In genomic region chr17:48274885-48275284, GRCm38 (mm10) we compare ENCODE assay signal across 9 mouse cellular contexts. TPM values are rescaled to one million over a fixed set of nuclear protein-coding genes. Genes with fewer than 3 reads are reported as not detected.
DNase-seq lines count a peak whose midpoint lies in the region; ATAC-seq and TF ChIP-seq lines count a peak whose summit lies in the region.
"Had no signal": no experiment of that assay in that cellular context is flagged by ENCODE, and none has a peak within 500 bp of the region (broad histone marks: within the 10 kb centered on the region; RNA-seq: fewer than 3 reads in every experiment).

No protein-coding gene starts in this region.

- no peaks in the 10 kb centered on the region for H3K36me3 ChIP-seq in C2C12 (ENCODE audit: control insufficient read depth, insufficient read depth)
- no peaks in the 10 kb centered on the region for H3K36me3 ChIP-seq in liver, postnatal 0 days (replicated peaks; ENCODE audit: insufficient read depth, low read length)
- H3K36me3 ChIP-seq: limb, embryonic 15.5 days had no signal

- H3K9me3 ChIP-seq in liver, postnatal 0 days (ENCODE audit: low read length) = no peaks in the 10 kb centered on the region
- H3K9me3 ChIP-seq: limb, embryonic 15.5 days had no signal

- no peaks in the 10 kb centered on the region for H3K27me3 ChIP-seq in C2C12 (ENCODE audit: control insufficient read depth, insufficient read depth, insufficient read length)
- H3K27me3 ChIP-seq in liver, postnatal 0 days (ENCODE audit: insufficient read depth, low read length) = no peaks in the 10 kb centered on the region
- H3K27me3 ChIP-seq: limb, embryonic 15.5 days had no signal

- H3ac ChIP-seq in C2C12 (ENCODE audit: control insufficient read depth, insufficient read length, low read depth) = no peak overlapping the region

- H3K27ac ChIP-seq in liver, postnatal 0 days (ENCODE audit: low read depth) = 0 out of 2 replicates have a peak overlapping the region, but pooled peaks have one; percentile 5
- H3K27ac ChIP-seq: limb, embryonic 15.5 days had no signal

- no peaks in the 10 kb centered on the region for H3K79me2 ChIP-seq in C2C12 (ENCODE audit: control insufficient read depth, insufficient read depth)

- peak; percentile 33 for TF ChIP-seq CTCF in C2C12 (IDR thresholded peaks at IDR 0.05; ENCODE audit: control insufficient read depth, insufficient read depth, insufficient read length)
- peak; percentile 96 for TF ChIP-seq CTCF in liver, postnatal 0 days (IDR thresholded peaks at IDR 0.05; ENCODE audit: low read depth)

- no peak overlapping the region for H3K4me3 ChIP-seq in C2C12 (ENCODE audit: insufficient read depth, poor library complexity, severe bottlenecking)
- H3K4me3 ChIP-seq in liver, postnatal 0 days (ENCODE audit: low read depth, low read length) = no peak overlapping the region
- H3K4me3 ChIP-seq: limb, embryonic 15.5 days had no signal

- H3K9ac ChIP-seq in liver, postnatal 0 days (replicated peaks) = no peak overlapping the region
- H3K9ac ChIP-seq: limb, embryonic 15.5 days had no signal

- TF ChIP-seq EP300 in liver, postnatal 0 days (IDR thresholded peaks at IDR 0.05; ENCODE audit: low read depth) = no peak

- DNase-seq in T-cell, adult 2 months (ENCODE audit: low spot score) = peak; percentile 70
- DNase-seq in cerebellum, postnatal 4 days (ENCODE audit: low spot score in 2 of 2) = peak; percentile 39 to 75
- peak; percentile 67 for DNase-seq in gastrocnemius, postnatal 14 days
- peak; percentile 89 for DNase-seq in layer of hippocampus, adult 11-12 months (ENCODE audit: low spot score)
- DNase-seq in liver, postnatal 0 days = peak; percentile 87
- peak; percentile 76 for DNase-seq in retina, adult 2 months (ENCODE audit: low read depth, low spot score)
- peak; percentile 69 to 77 for DNase-seq in thymus, postnatal 36 days

- no peaks in the 10 kb centered on the region for H3K79me3 ChIP-seq in C2C12 (ENCODE audit: low read depth)

- ATAC-seq in liver, postnatal 0 days = 0 out of 2 replicates have a peak, but pooled peaks have one; percentile 24

- H3K4me1 ChIP-seq in liver, postnatal 0 days (ENCODE audit: insufficient read depth) = peaks cover 32% of the 10 kb centered on the region
- H3K4me1 ChIP-seq: limb, embryonic 15.5 days had no signal

- 26% methylated on average over 6 of the region's 6 CpGs for WGBS in liver, postnatal 0 days (ENCODE audit: insufficient replicate concordance)

- intact Hi-C loops in gastrocnemius, postnatal 14 days (cut with DNase I; ENCODE audit: low total_unique reads) = loop anchor here (2.0 to 10.0 kb wide), 2 partner anchors 66 to 330 kb away; no protein-coding TSS in a partner anchor

- H3K4me2 ChIP-seq in liver, postnatal 0 days (ENCODE audit: low read depth, low read length) = no peak overlapping the region
- H3K4me2 ChIP-seq: limb, embryonic 15.5 days had no signal

TF ChIP-seq in C2C12, 6 proteins besides CTCF, POLR2A, EP300 and RAD21:
- TF ChIP-seq MYOG (IDR thresholded peaks at IDR 0.05; ENCODE audit: control insufficient read depth, extremely low read depth, insufficient read length) = no peak
- peak; percentile 76 for TF ChIP-seq CEBPB (IDR thresholded peaks at IDR 0.05; ENCODE audit: low read depth)

RNA-seq across cellular contexts. Expression of gene Treml4, which starts 10.8 kb away (rescaled TPM):
- polyA plus RNA-seq in C2C12 (2012; fragmentation: generic; extraction: Trizol) = not detected
- not detected for total RNA-seq in gastrocnemius, postnatal 14 days (2021)
- 7.9 and 9.2 TPM in 2 replicates for polyA plus RNA-seq in liver, postnatal 0 days (2015; fragmentation: Nextera tagmentation; extraction: Ambion mirVana)

RNA-seq across cellular contexts. Expression of gene Treml2, which starts 24.4 kb away (rescaled TPM):
- not detected for polyA plus RNA-seq in C2C12 (2012; fragmentation: generic; extraction: Trizol)
- under 1 TPM; 0.10 to 0.11 TPM for total RNA-seq in gastrocnemius, postnatal 14 days (2021)
- 2.0 and 2.7 TPM in 2 replicates for polyA plus RNA-seq in liver, postnatal 0 days (2015; fragmentation: Nextera tagmentation; extraction: Ambion mirVana)

RNA-seq across cellular contexts. Expression of gene Trem3, which starts 27.3 kb away (rescaled TPM):
- polyA plus RNA-seq in C2C12 (2012; fragmentation: generic; extraction: Trizol) = not detected
- total RNA-seq in gastrocnemius, postnatal 14 days (2021) = not detected
- polyA plus RNA-seq in liver, postnatal 0 days (2015; fragmentation: Nextera tagmentation; extraction: Ambion mirVana) = 12.2 and 14.3 TPM in 2 replicates

RNA-seq across cellular contexts. Expression of gene B430306N03Rik, which starts 41.1 kb away (rescaled TPM):
- not detected for polyA plus RNA-seq in C2C12 (2012; fragmentation: generic; extraction: Trizol)
- total RNA-seq in gastrocnemius, postnatal 14 days (2021) = under 1 TPM; 0.06 to 0.07 TPM
- polyA plus RNA-seq in liver, postnatal 0 days (2015; fragmentation: Nextera tagmentation; extraction: Ambion mirVana) = 4.7 and 5.1 TPM in 2 replicates

RNA-seq across cellular contexts. Expression of gene Trem1, which starts 42.3 kb away (rescaled TPM):
- not detected for polyA plus RNA-seq in C2C12 (2012; fragmentation: generic; extraction: Trizol)
- not detected for total RNA-seq in gastrocnemius, postnatal 14 days (2021)
- polyA plus RNA-seq in liver, postnatal 0 days (2015; fragmentation: Nextera tagmentation; extraction: Ambion mirVana) = 1.6 and 2.1 TPM in 2 replicates

Comparison
In these comparisons a context has a peak if more than half of its experiments do, and no peak if none do; other contexts are left out.
1. RNA of gene Trem3, which starts 27.3 kb away (polyA plus RNA-seq): 12.2 to 14.3 TPM in liver, postnatal 0 days; not detected in C2C12 (single experiment); every median in the first group is over 10 times any median in the second.
2. Peak in every context shown above with its lines, with median percentiles within 50 percentile points of each other: DNase-seq.